Mouse (Mus musculus) Patski (cell line): ENCODE data around the gene Ly6c2. TPM values are rescaled to one million over a fixed set of nuclear protein-coding genes. Genes with fewer than 3 reads are reported as not detected.
"Not testable (repeated sequence)": the region's sequence is repeated elsewhere in the genome, so short reads cannot be mapped to it uniquely, and the experiment has no call there.

ENCODE experiments used
- ATAC-seq: fragments of 100-300 bp; one replicate; pipeline ENCODE4 v1.8.0; 2021
- CTCF ChIA-PET: fragments of 350-600 bp; sonication (Branson Sonifier 250); formaldehyde crosslinking; loops from one replicate; lab custom pipeline; 2022; ENCODE audit warnings: inconsistent platforms; lab: Charles Lee
- POLR2A ChIA-PET: fragments of 350-600 bp; sonication (Branson Sonifier 250); formaldehyde crosslinking; loops from one replicate; lab custom pipeline; 2022; ENCODE audit warnings: antibody characterized with exemption, inconsistent platforms; lab: Charles Lee
- DNase-seq: peaks from one replicate; pipeline ENCODE4 v3.0.0-alpha.2; 2011; ENCODE audit warnings: low read depth, low spot score
- H3K27me3 ChIP-seq: fragments of 371-371 bp; one replicate; pipeline ENCODE4 v1.5.1; 2021
- CTCF ChIP-seq: fragments of 100-300 bp; IDR thresholded peaks from one replicate; pipeline ENCODE4 v1.5.1; 2021
- in situ Hi-C: fragments of 300-500 bp; cut with MboI; formaldehyde crosslinking; loops from 3 replicates; pipeline ENCODE4 v1.11.1; 2018; ENCODE audit warnings: low pct_unique_long_range_greater_than_20kb, mixed read lengths
- polyA plus RNA-seq: library from polyadenylated mRNA; unstranded; gene quantifications from one replicate; pipeline ENCODE4 v1.2.3, GENCODE M21; 2021

The Ly6c2 gene
- polyA plus RNA-seq = 0.62 TPM

- POLR2A ChIA-PET, CTCF ChIA-PET, DNase-seq, in situ Hi-C loops, ATAC-seq, H3K27me3 ChIP-seq: not testable (repeated sequence)
Observed at GRCm38 (mm10) chr15:75111861-75112630, at the start of gene Ly6c2. Ly6c2 (minus strand) TSS chr15:75111970.

DNA sequence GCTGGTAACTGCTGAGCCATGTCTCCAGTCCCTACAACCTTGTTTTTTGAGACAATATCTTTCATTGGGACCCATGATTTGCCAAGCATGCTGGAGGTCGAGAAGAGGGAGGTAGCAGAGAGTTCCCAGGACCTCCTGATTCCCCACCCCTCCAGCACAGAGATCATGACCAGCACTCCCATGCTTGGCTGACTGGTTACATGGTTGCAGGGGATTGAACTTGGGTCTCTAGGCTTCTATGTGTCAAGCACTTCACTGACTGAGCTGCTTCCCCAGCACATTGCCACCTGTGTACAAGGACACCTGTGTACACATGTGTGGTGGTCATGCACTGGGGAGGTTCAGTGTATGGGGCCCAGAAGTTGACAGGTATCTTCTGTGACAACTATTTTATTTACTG, 45.9 kb upstream of the Ly6c2 start:
- ChIA-PET CTCF (no interaction called here), POLR2A (no interaction called here)
- in situ Hi-C loops = no loop called here

GRCm38 (mm10) chr15:75154940-75155339, 43.2 kb upstream of the Ly6c2 start, which contains the start of gene Ly6g:
Ly6g (plus strand) TSS chr15:75155240.
- no peaks in the 10 kb centered on the region for H3K27me3 ChIP-seq
- POLR2A ChIA-PET = no interaction called here
- TF ChIP-seq CTCF = no peak
- no peak for ATAC-seq
- DNase-seq = no peak
- CTCF ChIA-PET = no interaction called here
- in situ Hi-C loops = no loop called here

More for the DNA sequence above, 45.9 kb upstream of the Ly6c2 start:
- TF ChIP-seq CTCF = no peak
- ATAC-seq (no peak), DNase-seq (no peak)
- no peaks in the 10 kb centered on the region for H3K27me3 ChIP-seq

GRCm38 (mm10) chr15:75153087-75153486, 41.3 kb upstream of the Ly6c2 start:
- POLR2A ChIA-PET = interaction anchor here (0.6 kb wide), 1 partner anchor 494 kb away, joined by 6 read pairs; no protein-coding TSS in a partner anchor

DNA sequence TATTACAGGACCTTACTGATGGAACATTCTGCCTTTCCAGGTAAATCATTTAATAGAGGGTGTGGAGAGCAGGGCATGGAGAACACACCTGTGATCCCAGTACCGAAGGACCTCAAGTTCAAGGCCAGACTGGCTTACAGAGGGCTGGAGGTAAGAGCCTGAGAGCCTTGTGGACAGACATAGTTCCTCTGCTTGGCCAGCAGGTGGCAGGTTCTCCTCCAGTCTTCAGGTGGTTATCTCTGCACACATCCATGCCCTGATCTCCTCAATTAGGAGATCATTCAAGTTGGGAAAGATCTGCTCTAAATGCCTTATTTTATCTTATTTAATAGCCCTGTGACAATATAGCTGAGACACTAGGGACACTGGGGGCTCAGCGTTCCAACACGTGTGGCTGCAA, 32.0 kb upstream of the Ly6c2 start:
- DNase-seq = no peak

More at GRCm38 (mm10) chr15:75153087-75153486, 41.3 kb upstream of the Ly6c2 start:
- ATAC-seq = no peak
- H3K27me3 ChIP-seq = no peaks in the 10 kb centered on the region
- in situ Hi-C loops = no loop called here
- DNase-seq = no peak
- TF ChIP-seq CTCF = no peak
- CTCF ChIA-PET = no interaction called here

DNA sequence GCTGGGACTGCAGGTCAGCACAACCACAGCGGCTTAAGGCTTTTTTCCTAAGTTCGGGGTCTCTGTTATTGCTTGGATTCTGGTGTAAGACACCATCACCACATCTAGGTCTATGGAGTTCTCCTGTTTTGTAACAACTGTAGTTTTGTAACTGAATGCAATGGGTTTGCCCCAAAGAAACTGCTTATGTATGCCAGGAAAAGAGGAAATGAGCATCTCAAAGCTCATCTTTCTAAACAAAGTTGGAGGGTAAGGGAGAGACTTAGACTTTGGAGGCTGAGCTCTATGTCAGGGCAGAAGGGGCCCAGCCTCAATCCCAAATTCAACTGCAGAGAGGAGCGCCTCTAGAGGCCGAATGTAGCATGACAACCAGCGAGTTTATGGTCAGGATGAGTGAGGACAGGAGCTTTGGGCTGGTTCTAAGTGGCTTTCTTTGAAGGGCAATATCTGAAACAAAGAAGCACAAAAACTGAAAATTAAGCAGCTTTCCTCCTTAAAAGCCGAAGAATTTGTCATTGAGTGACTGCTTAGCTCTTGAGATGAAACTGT, 30.1 kb upstream of the Ly6c2 start:
- TF ChIP-seq CTCF = peak; percentile 47
- H3K27me3 ChIP-seq, ATAC-seq, in situ Hi-C loops, POLR2A ChIA-PET, DNase-seq: not testable (repeated sequence)
- CTCF ChIA-PET = interaction anchor here (1.1 kb wide), 1 partner anchor 10 kb away, joined by 4 read pairs; no protein-coding TSS in a partner anchor

More for the DNA sequence above, 32.0 kb upstream of the Ly6c2 start:
- ATAC-seq = no peak
- POLR2A ChIA-PET = interaction anchor here (0.6 kb wide), 1 partner anchor 166 kb away, joined by 3 read pairs; no protein-coding TSS in a partner anchor
- TF ChIP-seq CTCF = peak; percentile 75
- H3K27me3 ChIP-seq = no peaks in the 10 kb centered on the region
- in situ Hi-C loops = no loop called here
- CTCF ChIA-PET = no interaction called here

GRCm38 (mm10) chr15:75137739-75138138, 26.0 kb upstream of the Ly6c2 start:
- in situ Hi-C loops = loop anchor here (10.0 kb wide), 1 partner anchor 63 kb away; no protein-coding TSS in a partner anchor
- ATAC-seq, CTCF ChIA-PET, H3K27me3 ChIP-seq, POLR2A ChIA-PET, DNase-seq: not testable (repeated sequence)

- DNase-seq, POLR2A ChIA-PET, ATAC-seq, CTCF ChIA-PET, H3K27me3 ChIP-seq: not testable (repeated sequence)
- in situ Hi-C loops = loop anchor here (10.0 kb wide), 1 partner anchor 60 kb away; no protein-coding TSS in a partner anchor
Observed at GRCm38 (mm10) chr15:75135090-75135783, 23.5 kb upstream of the Ly6c2 start.

DNA sequence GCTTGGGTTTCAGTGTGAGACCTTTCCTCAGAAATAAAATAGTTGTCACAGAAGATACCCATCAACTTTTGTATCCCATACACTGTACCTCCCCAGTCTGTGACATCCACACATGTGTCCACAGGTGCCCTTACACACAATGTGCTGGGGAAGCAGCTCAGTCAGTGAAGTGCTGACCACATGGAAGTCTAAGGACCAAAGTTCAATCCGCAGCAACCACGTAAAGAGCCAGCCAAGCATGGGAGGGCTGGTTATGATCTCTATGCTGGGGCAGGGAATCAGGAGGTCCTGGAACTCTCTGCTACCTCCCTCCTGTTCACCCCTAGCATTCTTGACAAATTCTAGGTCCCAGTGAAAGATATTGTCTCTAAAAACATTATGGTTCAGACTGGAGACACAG, 20.6 kb upstream of the Ly6c2 start:
- in situ Hi-C loops = loop anchor here (10.0 kb wide), 1 partner anchor 58 kb away; no protein-coding TSS in a partner anchor
- DNase-seq, POLR2A ChIA-PET, CTCF ChIA-PET, ATAC-seq, H3K27me3 ChIP-seq: not testable (repeated sequence)

DNA sequence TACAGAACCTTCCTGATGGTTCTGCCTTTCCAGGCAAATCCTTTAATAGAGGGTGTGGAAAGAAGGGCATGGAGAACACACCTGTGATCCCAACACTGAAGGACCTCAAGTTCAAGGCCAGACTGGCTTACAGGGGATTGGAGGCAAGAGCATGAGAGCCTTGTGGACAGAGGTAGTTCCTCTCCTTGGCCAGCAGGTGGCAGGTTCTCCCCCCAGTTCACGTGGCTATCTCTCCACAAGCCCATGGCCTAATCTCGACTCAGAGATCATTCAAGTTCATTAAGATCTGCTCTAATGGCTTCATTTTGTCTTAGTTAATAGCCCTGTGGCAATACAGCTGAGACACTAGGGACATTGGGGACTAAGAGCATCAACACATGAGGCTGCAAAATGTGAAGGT, 8.3 kb upstream of the Ly6c2 start:
- in situ Hi-C loops = loop anchor here (5.0 kb wide), 1 partner anchor 148 kb away; no protein-coding TSS in a partner anchor
- POLR2A ChIA-PET = no interaction called here
- CTCF ChIA-PET = no interaction called here
- no peak for ATAC-seq
- DNase-seq = no peak
- no peaks in the 10 kb centered on the region for H3K27me3 ChIP-seq
- peak; percentile 69 for TF ChIP-seq CTCF
